Comparison of ENCODE assay signal across 8 mouse cellular contexts in genomic region chr5:140798158-140798557, GRCm38 (mm10). TPM values are rescaled to one million over a fixed set of nuclear protein-coding genes. Genes with fewer than 3 reads are reported as not detected.
DNase-seq lines count a peak whose midpoint lies in the region; ATAC-seq and TF ChIP-seq lines count a peak whose summit lies in the region.

No protein-coding gene starts in this region.

- no peaks in the 10 kb centered on the region; the same call in 1 of the 2 replicates for H3K36me3 ChIP-seq in kidney, embryonic 14.5 days (ENCODE audit: control insufficient read depth, insufficient read depth, low read length)
- no peaks in the 10 kb centered on the region; the same call in 1 of the 2 replicates for H3K36me3 ChIP-seq in embryonic facial prominence, embryonic 10.5 days (replicated peaks)
- H3K36me3 ChIP-seq in heart, postnatal 0 days (replicated peaks; ENCODE audit: control insufficient read depth, insufficient read depth, low read length): no peaks in the 10 kb centered on the region
- H3K36me3 ChIP-seq in liver, embryonic 11.5 days (ENCODE audit: control insufficient read depth, insufficient read depth, low read length): no peaks in the 10 kb centered on the region

- H3K9me3 ChIP-seq in kidney, embryonic 14.5 days (ENCODE audit: control insufficient read depth, low read length): no peaks in the 10 kb centered on the region
- no peaks in the 10 kb centered on the region for H3K9me3 ChIP-seq in embryonic facial prominence, embryonic 10.5 days
- no peaks in the 10 kb centered on the region for H3K9me3 ChIP-seq in heart, postnatal 0 days (replicated peaks; ENCODE audit: control insufficient read depth, low read length)
- H3K9me3 ChIP-seq in liver, embryonic 11.5 days (ENCODE audit: control insufficient read depth, low read length): no peaks in the 10 kb centered on the region

- ATAC-seq in kidney, embryonic 14.5 days (ENCODE audit: low FRiP score, low TSS enrichment): no peak
- ATAC-seq in heart, postnatal 0 days (ENCODE audit: insufficient read depth, low read depth): peak; percentile 71
- no peak for ATAC-seq in liver, embryonic 11.5 days (replicated peaks; ENCODE audit: low FRiP score)

- peaks cover 7% of the 10 kb centered on the region; the same call in 1 of the 2 replicates for H3K4me1 ChIP-seq in kidney, embryonic 14.5 days (ENCODE audit: control insufficient read depth, insufficient read depth, low read length)
- H3K4me1 ChIP-seq in embryonic facial prominence, embryonic 10.5 days: peaks cover 33% of the 10 kb centered on the region
- peaks cover 60% of the 10 kb centered on the region for H3K4me1 ChIP-seq in heart, postnatal 0 days (ENCODE audit: control insufficient read depth, insufficient read depth)
- H3K4me1 ChIP-seq in liver, embryonic 11.5 days (replicated peaks; ENCODE audit: control insufficient read depth, insufficient read depth, low read length): peaks cover 63% of the 10 kb centered on the region

- no peak overlapping the region for H3K27ac ChIP-seq in kidney, embryonic 14.5 days (ENCODE audit: low read depth, low read length)
- 0 out of 2 replicates have a peak overlapping the region, but pooled peaks have one; percentile 14 for H3K27ac ChIP-seq in embryonic facial prominence, embryonic 10.5 days (replicated peaks)
- H3K27ac ChIP-seq in heart, postnatal 0 days (ENCODE audit: low read depth): peak overlapping the region; percentile 88
- no peak overlapping the region; the same call in 1 of the 2 replicates for H3K27ac ChIP-seq in liver, embryonic 11.5 days (ENCODE audit: low read depth, low read length)

- no peak overlapping the region for H3K4me3 ChIP-seq in kidney, embryonic 14.5 days (ENCODE audit: low read length)
- H3K4me3 ChIP-seq in embryonic facial prominence, embryonic 10.5 days: no peak overlapping the region
- H3K4me3 ChIP-seq in heart, postnatal 0 days (ENCODE audit: low read depth, low read length): no peak overlapping the region
- no peak overlapping the region for H3K4me3 ChIP-seq in liver, embryonic 11.5 days (ENCODE audit: low read depth, low read length)

- no peaks in the 10 kb centered on the region for H3K27me3 ChIP-seq in kidney, embryonic 14.5 days (ENCODE audit: control insufficient read depth, insufficient read depth, low read length)
- H3K27me3 ChIP-seq in embryonic facial prominence, embryonic 10.5 days (replicated peaks; ENCODE audit: low read depth, poor library complexity, severe bottlenecking): no peaks in the 10 kb centered on the region
- no peaks in the 10 kb centered on the region for H3K27me3 ChIP-seq in heart, postnatal 0 days (ENCODE audit: control insufficient read depth, insufficient read depth, low read length)
- no peaks in the 10 kb centered on the region for H3K27me3 ChIP-seq in liver, embryonic 11.5 days (replicated peaks; ENCODE audit: control insufficient read depth, insufficient read depth, low read length)

- DNase-seq in kidney, adult 11 months: peak; percentile 42
- no peak for DNase-seq in embryonic facial prominence, embryonic 10.5 days (ENCODE audit: low spot score)
- DNase-seq in heart, postnatal 0 days (ENCODE audit: low spot score): peak; percentile 91
- DNase-seq in liver, embryonic 11.5 days (ENCODE audit: low spot score): no peak
- no peak for DNase-seq in urinary bladder, postnatal 4 days (ENCODE audit: low spot score in 2 of 2)
- DNase-seq in frontal cortex, postnatal 14 days (ENCODE audit: low spot score in 2 of 2): no peak
- DNase-seq in thymus, postnatal 36 days: no peak

- H3K9ac ChIP-seq in kidney, embryonic 14.5 days (ENCODE audit: low read depth, low read length): no peak overlapping the region
- peak overlapping the region; percentile 27 for H3K9ac ChIP-seq in heart, postnatal 0 days (replicated peaks; ENCODE audit: low read depth, low read length)
- H3K9ac ChIP-seq in liver, embryonic 11.5 days (ENCODE audit: low read depth, low read length): peak overlapping the region; percentile 51; the same call in 1 of the 2 replicates

- TF ChIP-seq EP300 in heart, postnatal 0 days (IDR thresholded peaks at IDR 0.05; ENCODE audit: low read depth): no peak

- WGBS in kidney, embryonic 14.5 days: 88% methylated on average over 7 of the region's 7 CpGs
- 81% methylated on average over 7 of the region's 7 CpGs for WGBS in embryonic facial prominence, embryonic 10.5 days
- WGBS in heart, postnatal 0 days: 22% methylated on average over 7 of the region's 7 CpGs
- WGBS in liver, embryonic 11.5 days: 60% methylated on average over 7 of the region's 7 CpGs

- TF ChIP-seq CTCF in heart, postnatal 0 days (IDR thresholded peaks at IDR 0.05; ENCODE audit: low read depth): no peak

- no peak overlapping the region for H3K4me2 ChIP-seq in kidney, embryonic 14.5 days (replicated peaks; ENCODE audit: low read depth, low read length)
- H3K4me2 ChIP-seq in heart, postnatal 0 days (ENCODE audit: low read depth, low read length): peak overlapping the region; percentile 46
- peak overlapping the region; percentile 23; the same call in 1 of the 2 replicates for H3K4me2 ChIP-seq in liver, embryonic 11.5 days

RNA-seq across cellular contexts. Expression of gene Gna12, which starts 32.1 kb away (rescaled TPM):
- 20.4 and 22.1 TPM in 2 replicates for polyA plus RNA-seq in kidney, embryonic 14.5 days (2014; fragmentation: Nextera tagmentation; extraction: Ambion mirVana)
- 11.4 and 14.1 TPM in 2 replicates for polyA plus RNA-seq in embryonic facial prominence, embryonic 10.5 days (2016; fragmentation: Nextera tagmentation; extraction: Ambion mirVana)
- total RNA-seq in heart, postnatal 0 days (2014; rRNA removed; ENCODE audit: low replicate concordance): 132 and 145 TPM in 2 replicates
- polyA plus RNA-seq in heart, postnatal 0 days (2015; fragmentation: Nextera tagmentation; extraction: Ambion mirVana): 13.4 and 13.9 TPM in 2 replicates
- polyA plus RNA-seq in liver, embryonic 11.5 days (2014; fragmentation: Nextera tagmentation; extraction: Ambion mirVana): 25.1 and 31.1 TPM in 2 replicates

Comparison
In these comparisons a context has a peak if more than half of its experiments do, and no peak if none do; other contexts are left out.
1. DNase-seq: peak in kidney, adult 11 months (single experiment) and heart, postnatal 0 days (single experiment); none in embryonic facial prominence, embryonic 10.5 days (single experiment), liver, embryonic 11.5 days (single experiment), urinary bladder, postnatal 4 days (0 of 2), frontal cortex, postnatal 14 days (0 of 2) and thymus, postnatal 36 days (0 of 2).
2. H3K27ac ChIP-seq: peak in embryonic facial prominence, embryonic 10.5 days (single experiment) and heart, postnatal 0 days (single experiment); none in kidney, embryonic 14.5 days (single experiment) and liver, embryonic 11.5 days (single experiment).